Mouse (Mus musculus): ENCODE measurements around the gene Pcgf6.

The Pcgf6 gene

DNA sequence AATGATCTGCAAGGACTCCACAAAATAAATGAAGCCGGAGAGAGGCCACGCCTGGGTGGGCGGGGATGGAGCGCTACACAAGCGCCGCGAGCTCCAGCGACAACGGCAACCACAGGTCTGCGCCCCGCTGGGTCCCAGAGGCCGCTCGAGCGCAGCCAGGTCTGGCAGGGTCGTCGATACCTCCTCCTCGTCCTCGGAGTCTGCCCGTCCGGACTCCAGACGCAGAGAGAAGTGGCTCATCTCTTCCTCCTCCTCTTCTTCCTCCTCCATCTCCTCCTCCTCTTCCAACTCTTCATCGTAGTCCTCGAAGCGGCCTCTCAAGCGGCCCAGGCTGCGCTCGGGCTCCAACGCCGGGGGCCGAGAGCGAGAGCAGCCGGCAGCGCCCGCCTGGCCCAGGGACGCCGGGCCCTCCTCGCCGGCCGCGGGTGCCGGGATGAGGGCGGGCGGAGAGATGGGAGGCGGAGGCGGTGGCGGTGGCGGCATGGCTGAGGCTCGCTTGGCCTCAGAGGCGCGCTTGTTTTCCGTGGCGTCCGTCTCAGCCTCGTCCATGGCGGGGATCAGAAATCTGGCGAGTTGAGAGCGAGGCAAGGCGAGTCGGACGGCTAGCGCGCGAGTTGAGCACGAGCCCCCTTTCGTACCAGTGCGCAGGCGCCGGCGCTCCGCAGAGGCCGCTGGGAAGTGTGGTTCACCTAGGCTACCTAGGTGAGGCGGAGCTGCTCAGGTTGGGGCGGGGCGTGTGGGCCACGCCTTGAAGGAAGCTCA is at the start of gene Pcgf6:
TSS of gene Pcgf6 (minus strand) at position 636 of the 762 bp plus-strand sequence.
- peak; percentile 64 for DNase-seq (ENCODE audit: low spot score)

DNA sequence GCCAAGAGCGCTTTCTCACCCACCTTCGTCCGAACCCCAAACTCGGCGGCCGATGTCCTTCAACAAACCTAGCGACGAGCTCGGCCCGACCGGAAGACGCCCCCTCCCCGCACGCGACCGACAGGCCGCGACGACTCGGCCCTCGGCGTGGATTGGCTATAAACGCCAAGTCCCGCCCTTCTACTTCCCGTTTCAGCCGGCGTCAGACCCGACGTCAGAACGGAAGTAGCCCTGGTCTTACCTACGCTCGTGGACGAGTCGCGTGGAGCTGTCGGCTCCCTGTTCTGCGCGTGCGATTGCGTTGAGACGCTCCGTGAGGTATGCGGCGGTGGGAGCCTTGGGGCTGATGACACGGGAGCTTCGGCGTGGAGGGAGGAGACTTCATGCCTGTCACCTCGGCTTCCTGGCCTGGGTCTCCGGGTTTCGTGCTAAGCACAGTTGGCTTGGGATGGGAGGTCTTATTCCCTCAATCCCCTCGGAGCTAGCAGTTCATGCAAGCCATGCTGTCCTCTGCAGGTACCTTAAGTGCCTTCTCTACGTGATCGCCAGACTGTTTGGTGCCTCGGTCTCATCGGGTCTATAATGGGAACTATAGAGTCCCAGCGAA is 39.9 kb upstream of the Pcgf6 start, which contains the start of the genes Usmg5 and Pdcd11:
TSS of gene Usmg5 (minus strand) at position 98 of the 607 bp plus-strand sequence.
TSS of gene Pdcd11 (plus strand) at position 219 of the 607 bp plus-strand sequence.
- DNase-seq (ENCODE audit: low spot score): peak; percentile 93

DNA sequence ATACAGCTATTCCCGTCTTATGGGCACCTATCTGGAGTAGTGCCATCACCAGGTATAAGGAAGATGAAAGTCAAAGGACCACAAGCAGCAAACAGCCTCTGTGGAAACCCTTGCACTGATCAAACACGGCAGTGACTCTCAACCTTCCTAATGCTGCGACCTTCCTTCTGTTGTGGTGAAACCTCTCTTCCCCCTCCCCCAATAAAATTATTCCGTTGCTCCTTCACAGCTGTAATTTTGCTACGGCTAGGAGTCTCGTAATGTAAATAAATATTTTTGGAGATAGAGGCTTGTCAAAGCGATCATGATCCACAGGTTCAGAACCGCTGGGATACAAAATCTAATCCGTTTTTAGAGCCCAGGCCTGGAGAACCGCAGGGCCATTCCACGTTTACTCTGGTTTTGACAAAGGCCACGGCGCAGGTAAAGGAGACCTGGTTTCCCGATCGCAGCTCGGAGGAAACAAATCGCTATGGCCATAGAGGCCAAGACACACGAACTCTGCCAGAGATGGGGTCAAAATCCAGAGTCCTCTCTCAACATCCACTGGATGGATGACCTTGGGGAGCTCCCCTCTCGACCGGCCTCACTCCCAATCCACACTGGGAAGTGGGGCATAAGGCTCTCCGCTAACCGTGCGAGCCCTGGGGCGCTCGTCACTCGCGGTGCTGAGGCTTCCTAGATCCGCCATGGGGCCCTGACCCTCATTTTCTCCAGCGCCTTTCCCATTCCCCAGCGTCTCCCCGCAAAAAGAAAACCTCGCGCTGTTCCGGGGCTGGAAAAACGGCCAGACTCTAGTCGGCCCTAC is 39.2 kb upstream of the Pcgf6 start:
- DNase-seq (ENCODE audit: low spot score): peak; percentile 10

DNA sequence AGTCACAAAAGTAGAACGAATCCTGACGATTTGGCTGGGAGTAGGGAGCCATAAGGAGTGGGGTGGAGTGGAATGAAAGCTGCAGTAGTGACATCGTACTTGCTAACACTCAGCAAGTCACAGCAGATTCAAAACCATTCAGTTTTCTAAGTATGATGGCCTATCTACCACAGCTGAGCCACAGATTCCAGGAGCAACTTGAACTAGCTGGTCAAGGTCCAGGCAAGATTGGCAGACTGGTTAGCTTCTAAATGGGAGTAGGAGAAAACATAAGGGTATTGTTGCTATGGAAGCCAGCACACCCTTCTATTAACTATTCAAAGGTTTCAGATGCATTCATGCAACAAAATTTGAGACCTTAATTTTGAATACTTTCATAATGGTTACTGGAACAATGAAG is 37.5 kb upstream of the Pcgf6 start:
- no peak for DNase-seq (ENCODE audit: low spot score)

DNA sequence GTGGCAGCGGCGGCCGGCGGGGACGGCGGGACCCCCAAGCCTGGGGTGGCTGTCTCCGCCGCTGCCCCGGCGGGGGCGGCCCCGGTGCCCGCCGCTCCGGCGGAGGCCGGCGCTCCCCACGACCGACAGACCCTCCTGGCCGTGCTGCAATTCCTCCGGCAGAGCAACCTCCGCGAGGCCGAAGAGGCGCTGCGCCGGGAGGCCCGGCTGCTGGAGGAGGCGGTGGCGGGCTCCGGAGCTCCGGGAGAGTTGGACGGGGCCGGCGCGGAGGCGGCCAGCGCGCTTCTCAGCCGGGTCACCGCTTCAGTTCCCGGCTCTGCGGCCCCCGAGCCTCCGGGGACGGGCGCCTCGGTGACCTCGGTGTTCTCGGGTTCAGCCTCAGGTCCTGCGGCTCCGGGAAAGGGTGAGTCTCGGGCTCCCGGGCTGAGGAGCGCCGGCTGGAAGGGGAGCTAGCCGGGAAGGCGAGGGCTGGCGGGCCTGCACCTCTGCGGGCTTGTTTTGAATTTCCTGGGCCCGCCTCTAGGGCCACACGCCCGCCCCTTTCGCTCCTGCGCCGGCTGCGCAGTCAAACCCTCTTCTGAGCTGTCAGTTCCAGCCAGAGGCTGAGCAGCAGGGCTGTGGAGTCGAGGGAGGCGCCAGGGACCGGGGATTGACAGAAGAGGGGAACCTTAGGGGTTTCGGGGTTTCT is 17.4 kb upstream of the Pcgf6 start:
- peak; percentile 52 for DNase-seq (ENCODE audit: low spot score)

DNA sequence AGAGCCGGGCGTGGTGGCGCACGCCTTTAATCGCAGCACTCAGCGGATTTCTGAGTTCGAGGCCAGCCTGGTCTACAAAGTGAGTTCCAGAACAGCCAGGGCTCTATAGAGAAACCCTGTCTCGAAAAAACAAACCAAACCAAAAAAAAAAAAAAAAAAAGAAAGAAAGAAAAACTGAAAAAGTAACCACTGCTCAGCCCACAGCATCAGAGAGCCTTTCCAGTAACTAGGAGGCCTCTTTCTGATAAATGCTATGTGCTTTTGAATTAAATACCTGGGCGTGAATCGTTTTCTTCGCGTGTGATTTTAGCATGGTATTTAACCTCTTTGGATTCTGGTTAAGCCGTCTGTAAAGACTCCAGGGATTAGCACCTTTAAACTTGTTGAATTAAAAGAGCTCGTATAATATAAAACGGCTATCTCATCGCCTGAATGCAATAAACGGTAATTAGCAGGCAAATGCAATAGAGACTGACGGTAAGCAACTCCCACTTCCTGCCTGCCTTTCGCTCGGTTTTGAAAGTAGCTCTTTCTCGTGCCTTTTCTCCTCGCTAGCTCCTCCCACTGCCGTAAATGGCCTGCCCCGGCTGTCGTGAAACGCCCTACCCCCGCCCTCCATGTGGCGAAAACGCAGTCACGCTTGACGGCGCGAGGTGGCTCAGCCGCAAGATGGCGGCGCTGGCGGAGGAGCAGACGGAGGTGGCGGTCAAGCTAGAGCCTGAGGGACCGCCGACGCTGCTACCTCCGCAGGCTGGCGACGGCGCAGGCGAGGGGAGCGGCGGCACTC is 16.6 kb upstream of the Pcgf6 start, which contains the start of gene Taf5:
TSS of gene Taf5 (plus strand) at position 651 of the 787 bp plus-strand sequence.
- DNase-seq (ENCODE audit: low spot score): peak; percentile 92

DNA sequence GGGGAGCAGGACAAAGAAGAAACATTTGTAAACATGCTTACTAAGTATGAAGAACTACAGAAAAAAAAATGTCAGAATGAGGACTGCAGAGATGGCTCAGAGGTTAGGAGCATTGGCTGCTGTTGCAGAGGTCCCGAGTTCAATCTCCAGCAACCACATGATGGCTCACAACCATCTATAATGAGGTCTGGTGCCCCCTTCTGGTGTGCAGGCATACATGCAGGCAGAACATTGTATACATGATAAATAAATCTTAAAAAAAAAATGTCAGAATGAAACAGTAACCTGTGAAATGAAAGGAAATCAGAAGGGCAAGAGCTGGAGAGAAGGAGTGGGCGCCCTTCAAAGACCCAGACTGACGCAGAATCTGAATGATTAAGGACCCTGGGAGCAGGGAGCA is 15.2 kb upstream of the Pcgf6 start:
- no peak for DNase-seq (ENCODE audit: low spot score)

DNA sequence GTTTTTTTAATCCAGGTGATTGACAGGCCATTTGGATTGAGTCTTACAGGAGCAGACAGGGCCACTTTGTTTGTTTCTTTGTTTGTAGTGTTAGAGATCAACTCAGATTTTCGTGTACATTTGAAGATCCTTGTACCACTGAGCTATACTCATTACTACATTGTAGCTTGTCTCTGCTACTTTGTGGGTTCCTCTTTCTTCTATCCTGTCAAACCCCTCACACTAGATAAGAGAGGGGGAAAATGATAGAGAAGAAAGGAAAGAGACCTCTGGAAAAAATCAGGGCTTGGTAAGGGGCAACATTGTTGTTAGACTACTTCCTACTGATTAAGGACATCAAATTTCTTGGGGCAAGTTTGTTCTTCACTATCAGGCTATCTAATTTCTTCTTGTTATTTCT is 7.0 kb upstream of the Pcgf6 start:
- DNase-seq (ENCODE audit: low spot score): no peak

DNA sequence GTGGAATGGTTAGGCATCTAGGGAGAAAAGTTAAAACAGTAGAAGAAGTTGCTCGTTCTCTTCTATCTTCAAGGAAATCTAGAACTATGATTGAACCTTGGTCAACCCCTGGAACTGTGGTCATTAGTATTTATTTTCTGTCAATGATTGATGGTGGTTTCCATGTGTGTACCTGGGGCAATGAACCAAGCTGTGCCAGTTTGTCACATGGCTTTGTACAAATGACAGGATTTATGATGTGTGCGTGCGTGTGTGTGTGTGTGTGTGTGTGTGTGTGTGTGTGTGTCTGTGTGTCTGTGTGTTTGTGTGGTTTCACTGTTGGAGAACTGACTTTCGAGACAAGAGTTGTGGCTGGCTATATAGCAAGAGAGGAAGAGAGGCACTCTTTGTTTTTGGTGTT is 2.8 kb upstream of the Pcgf6 start:
- DNase-seq (ENCODE audit: low spot score): no peak

DNA sequence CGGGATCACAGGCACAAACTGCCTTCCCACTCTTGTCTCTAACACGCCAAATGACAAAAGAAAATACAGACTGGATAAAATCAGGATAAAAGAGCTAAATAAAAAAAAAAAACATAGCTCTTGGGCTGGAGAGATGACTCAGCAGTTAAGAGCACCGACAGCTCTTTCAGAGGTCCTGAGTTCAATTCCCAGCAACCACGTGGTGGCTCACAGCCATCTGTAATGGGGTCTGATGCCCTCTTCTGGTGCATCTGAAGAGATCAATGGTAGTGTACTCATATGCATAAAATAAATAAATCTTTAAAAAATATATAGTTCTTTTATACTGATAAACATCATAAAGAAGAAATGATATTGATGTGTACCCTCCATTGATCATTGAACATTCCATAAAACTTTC is 2.2 kb upstream of the Pcgf6 start:
- no peak for DNase-seq (ENCODE audit: low spot score)

DNA sequence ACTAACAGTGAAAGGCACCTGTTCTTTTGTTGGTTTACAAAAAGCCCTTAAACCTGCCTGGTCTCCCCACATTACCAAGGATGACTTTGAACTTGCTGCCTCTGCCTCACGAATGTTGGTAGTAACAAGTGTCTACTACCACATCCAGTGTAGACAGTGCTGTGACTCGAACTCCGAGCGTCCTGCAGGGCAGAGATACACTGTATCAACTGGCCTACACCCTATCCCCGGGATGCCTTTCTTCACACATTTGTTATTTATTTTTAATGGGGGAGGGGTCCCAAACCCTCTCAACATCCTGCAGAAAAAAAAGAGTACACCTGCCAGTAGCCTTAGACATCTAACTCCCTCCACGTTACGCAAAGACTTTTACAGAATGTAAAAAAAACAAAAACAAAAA is 866 bp downstream of the Pcgf6 start:
- no peak for DNase-seq (ENCODE audit: low spot score)

DNA sequence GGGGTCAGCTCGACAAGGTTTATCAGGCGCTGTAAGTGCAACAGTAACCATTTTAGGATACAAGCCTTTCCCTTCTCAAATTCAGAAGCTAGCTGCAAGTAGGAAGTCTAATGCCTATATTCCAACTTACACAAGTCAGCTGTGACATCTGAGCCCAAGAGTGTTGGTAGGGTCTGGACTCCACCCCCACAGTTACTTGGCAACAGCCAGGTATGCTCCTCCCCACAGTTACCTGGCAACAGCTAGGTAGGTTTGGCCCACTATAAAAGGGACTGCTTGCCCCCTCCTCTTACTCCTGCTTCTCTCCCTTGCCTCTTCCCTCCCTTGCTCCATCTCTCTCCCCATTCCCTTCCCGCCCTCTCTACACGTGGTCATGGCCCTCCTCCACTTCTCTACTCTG is 1.6 kb downstream of the Pcgf6 start:
- DNase-seq (ENCODE audit: low spot score): no peak

DNA sequence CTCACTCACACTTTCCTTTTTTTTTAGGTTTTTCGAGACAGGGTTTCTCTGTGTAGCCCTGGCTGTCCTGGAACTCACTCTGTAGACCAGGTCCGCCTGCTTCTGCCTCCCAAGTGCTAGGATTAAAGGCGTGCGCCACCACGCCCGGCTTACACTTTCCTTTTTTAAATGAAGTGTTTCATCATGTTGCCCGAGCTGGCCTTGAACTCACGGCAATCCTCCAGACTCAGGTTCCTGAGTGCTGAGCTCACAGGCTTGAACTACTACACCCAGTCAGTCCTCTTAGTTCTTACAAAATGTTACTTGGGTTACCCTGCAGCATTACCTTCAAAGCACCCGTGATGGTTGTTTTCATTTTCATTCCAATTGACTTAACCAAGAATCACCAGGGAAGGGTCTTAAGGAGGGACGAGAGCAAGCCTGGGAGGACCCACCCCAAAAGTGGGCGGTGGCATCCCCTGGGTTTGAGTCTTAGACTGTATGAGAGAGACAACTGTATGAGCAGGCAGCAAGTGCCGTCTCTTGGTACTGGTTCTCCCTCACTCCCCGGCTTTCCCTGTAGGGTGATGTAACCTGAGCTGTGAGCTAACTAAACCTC is 3.4 kb downstream of the Pcgf6 start:
- DNase-seq (ENCODE audit: low spot score): no peak

DNA sequence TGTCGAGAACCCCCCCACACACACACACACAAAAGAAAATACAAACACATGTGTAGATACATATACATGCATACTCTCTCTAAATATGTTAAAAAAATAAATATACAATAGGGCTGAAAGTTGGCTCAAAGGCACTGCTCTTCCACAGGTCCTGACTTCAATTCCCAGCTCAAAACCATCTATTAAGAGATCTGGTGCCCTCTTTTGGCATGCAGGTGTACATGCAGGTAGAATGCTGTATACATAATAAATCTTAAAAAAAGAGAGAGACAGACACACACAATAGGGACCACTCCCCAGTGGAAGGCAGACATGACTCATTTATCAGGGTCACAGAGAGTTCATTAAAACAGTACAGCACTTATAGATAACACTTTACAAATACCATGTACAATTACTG is 4.4 kb downstream of the Pcgf6 start:
- no peak for DNase-seq (ENCODE audit: low spot score)

DNA sequence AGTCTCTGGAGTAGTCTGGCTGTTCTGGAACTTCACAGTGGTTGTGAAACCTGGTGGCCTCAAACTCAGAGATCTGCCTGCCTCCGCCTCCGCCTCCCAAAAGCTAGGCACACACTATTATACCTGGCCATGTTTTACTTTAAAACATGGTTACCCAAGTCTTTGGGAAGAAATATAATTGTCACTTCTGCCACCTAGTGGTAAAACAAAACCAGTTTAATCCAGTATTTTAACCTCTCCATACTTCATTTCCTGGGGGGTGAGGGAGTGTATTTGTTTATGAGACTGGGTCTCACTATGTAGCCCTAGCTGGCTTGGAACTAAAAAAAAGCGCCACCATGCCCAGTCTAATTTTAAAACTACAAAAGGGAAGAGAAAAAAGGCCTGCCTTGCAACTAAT is 7.1 kb downstream of the Pcgf6 start:
- DNase-seq (ENCODE audit: low spot score): no peak

DNA sequence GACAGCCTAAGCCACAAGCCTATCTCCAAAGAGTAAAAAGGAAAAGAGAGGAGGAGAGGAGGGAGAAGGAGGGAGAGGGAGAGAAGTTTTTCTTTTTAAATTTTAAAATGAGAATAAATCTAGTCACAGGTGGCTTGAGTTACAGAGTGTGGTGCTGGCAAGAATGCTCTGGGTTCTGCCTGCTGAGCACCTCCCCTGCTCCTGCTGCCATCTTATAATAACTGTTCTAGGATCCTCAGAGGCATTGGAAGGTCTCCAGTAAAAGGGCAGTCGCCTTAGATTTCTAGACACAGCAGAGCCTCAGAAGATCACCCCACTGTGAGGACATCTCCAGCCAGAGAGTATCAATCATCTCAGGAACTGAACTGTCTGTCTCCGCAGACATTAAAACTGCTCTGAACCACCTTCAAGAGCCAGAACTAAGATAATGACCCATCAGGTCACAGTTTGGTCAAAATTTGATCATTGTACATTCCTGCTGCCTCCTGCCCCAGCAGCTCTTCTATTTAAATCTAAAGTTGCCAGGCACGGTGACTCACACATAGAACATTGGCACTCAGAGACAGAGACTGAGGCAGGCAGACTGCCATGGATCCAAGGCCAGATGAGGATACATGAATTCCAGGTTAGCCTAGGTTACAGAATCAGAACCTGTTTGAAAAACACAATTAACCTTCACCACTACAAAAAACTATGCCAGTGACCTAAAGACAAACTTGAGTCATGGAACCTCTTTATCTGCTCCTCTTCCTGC is 9.8 kb downstream of the Pcgf6 start:
- no peak for DNase-seq (ENCODE audit: low spot score)

DNA sequence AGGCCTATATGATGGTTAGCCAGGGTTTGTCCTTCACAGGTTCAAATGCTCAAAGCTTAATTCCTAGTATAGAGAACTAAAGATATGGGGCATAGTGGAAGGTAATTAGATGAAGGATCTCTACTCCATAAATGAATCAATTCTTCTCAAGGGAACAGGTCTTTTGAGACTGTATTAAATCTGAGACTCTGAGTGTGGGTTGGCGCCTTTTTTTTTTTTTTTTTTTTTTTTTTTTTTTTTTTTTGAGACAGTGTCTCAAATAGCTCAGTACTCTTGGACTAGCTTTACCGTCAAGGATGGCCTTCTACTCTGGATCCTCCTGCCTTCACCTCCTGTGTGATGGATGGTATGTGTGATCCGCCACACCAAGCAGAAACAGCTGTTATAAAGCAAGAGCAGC is 14.1 kb downstream of the Pcgf6 start:
- DNase-seq (ENCODE audit: low spot score): no peak

DNA sequence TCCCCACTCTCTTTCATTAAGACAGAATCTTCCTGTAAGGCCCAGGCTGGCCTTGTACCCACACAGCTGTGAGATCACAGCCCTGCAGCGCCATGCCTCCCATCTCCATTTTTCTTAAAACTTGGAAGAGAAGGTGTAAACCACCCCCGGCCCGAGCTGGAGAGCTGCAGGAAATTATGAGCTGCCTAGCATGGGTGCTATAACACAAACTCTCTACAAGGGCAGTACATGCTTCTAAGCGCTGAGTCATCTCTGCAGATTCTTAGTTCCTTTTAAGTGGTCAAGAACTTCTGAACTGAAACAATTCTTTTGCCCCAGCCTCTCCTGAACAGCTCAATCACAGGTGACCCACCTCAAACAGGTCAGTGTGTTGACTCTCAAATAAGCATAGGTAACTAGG is 15.8 kb downstream of the Pcgf6 start:
- DNase-seq (ENCODE audit: low spot score): no peak

DNA sequence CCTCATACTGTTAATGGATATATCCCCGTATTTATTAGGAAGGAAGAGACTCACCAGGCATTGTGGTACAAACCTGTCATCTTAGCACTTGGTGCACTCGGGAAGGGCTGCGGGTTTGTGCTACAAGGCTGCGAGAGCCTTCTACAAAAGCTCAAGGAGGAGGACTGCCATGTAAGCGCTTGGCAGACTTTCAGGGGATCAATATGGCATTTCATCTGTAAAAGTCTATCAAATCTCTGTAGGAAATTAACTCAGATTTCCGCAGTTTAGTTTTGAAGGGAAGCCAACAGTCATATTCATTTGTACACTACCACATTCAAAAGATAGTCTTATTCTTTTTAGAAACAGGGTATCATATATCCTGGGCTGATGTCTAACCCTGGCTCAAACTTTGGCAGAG is 18.9 kb downstream of the Pcgf6 start:
- no peak for DNase-seq (ENCODE audit: low spot score)

DNA sequence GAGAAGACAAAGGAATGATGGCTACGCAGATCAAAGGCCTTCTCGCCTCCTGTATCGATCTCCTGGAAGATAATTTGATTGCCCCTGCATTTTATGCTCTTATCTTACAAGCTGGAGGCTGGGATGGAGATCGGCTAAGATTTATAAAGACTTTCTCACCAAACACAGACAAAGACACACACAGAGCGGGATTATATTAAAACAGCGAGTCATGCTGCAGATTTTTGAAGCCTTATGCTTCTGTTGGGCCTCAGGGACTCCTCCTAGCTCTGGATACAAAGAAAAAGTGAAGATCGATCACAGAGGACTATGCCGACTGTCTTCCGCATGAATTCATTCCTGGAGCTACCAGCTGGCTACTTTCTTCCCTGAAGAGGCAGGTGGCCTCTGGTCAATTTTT is 20.9 kb downstream of the Pcgf6 start:
- DNase-seq (ENCODE audit: low spot score): no peak

Measured in left cerebral cortex, adult 11 months (tissue).